Mouse (Mus musculus) c-Kit-negative CD71-positive TER-119-positive erythroid progenitor cells, embryonic 14.5 days (primary cell): ENCODE results near the gene Bbc3.

Experiments
- DNase-seq: peaks from one replicate; pipeline ENCODE4 v3.0.0-alpha.2; 2013; ENCODE audit warnings: low read depth, low spot score

Gene Bbc3

GRCm38 (mm10) chr7:16315222-16315759 lies 7.1 kb downstream of the Bbc3 start:
- DNase-seq: no peak

GRCm38 (mm10) chr7:16317094-16317493 lies 8.9 kb downstream of the Bbc3 start:
- no peak for DNase-seq

GRCm38 (mm10) chr7:16319216-16319615 lies 11.0 kb downstream of the Bbc3 start:
- DNase-seq: no peak

- DNase-seq: no peak
Measured at GRCm38 (mm10) chr7:16320479-16320878, 12.3 kb downstream of the Bbc3 start.

GRCm38 (mm10) chr7:16324661-16325060 lies 16.5 kb downstream of the Bbc3 start:
- no peak for DNase-seq

DNA sequence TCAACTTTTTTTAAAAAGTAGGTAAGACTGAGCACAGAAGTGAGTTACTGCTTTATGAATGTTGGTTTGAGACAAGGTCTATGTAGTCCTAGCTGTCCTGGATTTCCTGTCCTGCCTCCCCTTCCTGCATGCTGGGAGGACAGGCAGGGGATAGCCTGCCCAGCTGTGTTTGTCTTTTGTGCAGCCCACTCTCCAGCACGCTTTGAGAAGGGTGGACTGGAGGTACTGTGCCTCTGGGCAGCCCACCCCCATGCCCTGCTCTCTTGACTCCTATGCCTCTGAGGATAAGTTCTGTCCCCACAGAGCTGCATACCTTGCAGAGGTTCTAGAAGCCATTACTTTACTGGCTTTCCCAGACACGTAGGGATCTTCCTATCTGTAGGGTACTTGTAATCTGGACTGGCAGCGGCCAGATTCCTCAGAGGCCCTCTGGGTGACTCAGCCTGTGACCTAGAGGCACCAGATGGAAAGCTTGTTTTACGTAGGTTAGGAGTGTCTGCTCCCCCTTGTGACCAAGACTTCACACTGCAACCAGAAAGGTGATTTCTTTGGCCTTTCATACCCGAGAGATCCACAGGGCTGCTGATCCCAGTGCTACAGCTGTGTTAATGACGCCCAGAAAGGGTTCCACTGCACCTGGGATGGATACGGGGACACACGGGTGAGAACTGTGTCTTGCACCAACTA lies 17.9 kb downstream of the Bbc3 start:
- DNase-seq: peak; percentile 71

- DNase-seq: no peak
Measured at GRCm38 (mm10) chr7:16326607-16326971, 18.4 kb downstream of the Bbc3 start.

GRCm38 (mm10) chr7:16329146-16329545 lies 21.0 kb downstream of the Bbc3 start:
- DNase-seq: no peak

DNA sequence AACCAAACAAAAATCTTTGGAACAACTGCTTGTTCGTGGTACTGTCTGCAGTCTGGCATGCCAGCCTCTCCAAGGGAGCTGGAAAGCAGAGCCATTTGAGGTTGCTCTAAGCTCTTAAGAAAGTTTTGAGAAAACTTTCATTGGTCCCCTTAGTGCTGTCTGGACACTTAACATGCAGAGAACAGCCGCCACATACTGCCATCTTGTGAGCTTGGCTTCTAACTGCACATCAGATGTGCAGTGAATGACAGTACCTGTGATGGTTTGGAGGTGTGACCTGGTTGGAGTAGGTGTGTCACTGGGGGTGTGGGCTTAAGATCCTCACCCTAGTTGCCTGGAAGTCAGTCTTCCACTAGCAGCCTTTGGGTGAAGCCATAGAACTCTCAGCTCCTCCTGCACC lies 29.5 kb downstream of the Bbc3 start:
- no peak for DNase-seq

DNA sequence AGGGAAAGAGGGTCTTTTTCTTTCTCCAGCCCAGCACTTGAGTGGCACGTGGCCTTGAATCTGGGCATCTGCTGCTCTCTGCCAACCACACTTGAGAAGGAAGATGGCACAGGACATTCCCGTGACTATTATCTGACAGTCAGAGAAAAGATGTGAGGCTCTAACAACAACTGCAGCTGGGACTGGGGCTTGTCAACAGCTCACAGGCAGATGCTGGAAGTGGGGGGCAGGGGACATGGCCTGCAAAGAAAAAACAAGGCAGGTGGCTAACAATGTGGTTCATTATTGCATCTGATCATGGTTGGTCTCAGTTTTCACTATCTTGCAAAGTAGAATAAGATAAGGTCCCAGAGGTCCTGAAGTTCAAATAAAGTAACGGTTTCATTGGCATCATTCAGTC lies 36.4 kb downstream of the Bbc3 start:
- DNase-seq: no peak

GRCm38 (mm10) chr7:16345297-16345696 lies 37.1 kb downstream of the Bbc3 start:
- no peak for DNase-seq

DNA sequence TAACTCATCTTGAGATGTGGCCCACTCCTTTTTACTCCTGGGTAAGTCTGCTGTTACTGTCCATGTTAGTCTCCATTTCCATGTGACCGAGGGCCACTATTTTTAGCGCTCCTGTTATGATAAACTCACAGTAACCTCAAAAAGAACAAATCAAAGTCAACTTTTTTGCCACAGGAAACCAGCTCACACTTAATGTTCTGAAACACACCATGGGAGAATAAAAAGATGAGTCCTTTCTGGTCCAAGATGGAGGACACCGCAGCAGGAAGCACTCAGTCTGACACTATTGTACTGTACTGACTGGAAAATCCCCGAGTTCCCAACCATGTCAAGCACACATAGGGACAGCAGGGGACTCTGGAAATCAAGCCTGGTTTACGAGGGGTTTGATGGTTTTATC lies 41.8 kb downstream of the Bbc3 start:
- no peak for DNase-seq

DNA sequence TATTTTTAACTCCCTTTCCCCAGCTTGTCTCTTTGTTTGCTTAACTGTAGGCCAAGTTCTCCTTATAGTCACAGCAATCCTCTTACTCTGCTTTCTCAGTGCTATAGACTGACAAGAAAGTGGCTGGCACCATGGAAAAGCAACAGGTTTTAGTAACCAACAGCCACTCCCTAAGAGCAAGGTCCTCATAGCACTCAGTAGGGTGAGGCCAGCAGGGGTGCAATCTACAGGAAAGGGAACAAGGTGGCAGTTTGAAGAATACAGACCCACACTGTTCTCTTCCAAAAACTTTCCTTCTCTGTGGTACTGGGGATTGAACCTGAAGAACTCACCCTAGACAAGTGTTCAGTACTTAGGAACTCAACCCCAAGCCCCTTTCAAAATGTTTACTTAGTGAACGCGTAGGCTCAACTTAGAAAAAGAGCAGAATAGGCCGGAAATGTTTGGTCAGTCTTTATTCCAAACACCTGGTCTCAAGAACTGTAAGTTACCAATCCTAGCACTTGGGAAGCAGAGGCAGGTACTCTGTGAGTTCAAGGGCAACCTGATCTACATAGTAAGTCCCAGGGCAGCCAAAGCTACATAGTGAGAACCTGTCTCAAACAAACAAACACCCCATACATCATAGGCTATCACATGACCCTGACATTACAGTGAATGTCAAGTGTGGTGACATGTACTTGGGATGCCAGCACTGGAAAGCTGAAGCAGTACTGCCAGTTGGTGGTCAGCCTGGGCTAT lies 47.8 kb downstream of the Bbc3 start:
- no peak for DNase-seq

GRCm38 (mm10) chr7:16357602-16358001 lies 49.4 kb downstream of the Bbc3 start:
- no peak for DNase-seq

DNA sequence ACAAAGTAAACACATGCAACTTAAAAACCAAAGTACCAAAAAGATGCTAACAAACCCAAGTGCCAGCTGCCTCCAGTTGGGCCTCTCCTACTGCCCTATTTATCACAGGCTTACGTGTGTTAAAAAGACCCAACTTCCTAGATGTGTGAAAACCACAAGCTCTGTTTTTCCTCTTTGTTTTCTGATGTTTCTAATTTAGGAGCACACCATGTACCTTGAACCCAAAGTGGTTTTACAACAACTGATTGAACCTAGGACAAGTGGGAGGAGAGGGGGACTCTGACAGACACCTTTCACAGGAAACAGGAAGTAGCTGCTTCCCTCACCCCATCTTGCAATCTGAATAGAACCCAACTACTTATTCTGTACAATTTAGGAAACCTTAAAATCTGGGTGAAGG lies 56.1 kb downstream of the Bbc3 start:
- no peak for DNase-seq

DNA sequence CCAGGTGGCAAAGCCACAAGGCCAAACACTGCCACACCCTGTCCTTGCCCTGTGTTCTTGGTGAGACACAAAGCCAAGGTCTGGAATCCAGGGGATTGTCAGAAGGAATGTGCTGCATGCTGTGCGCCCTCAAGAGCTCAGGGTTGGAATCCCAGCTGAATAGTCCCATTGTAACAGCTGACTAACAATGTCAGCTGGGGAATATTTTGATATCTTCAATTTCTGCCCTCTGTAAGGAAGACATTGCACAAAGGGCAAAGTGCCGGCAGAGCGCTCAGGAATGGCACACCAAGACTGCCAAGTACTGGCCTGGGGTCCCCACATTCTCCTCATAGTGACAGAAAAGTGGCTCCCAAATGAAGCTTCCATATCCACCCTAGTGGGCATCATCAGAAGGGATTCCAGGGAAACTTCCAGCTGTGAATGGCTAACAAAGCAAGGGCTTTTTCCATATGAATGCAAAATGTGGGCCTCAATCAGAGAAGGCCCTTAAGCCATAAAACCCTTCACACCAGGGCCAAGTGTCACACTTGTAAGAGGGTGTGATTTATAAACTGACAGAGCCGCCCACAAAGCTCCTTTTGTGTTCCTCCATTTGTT lies 56.8 kb downstream of the Bbc3 start:
- no peak for DNase-seq

GRCm38 (mm10) chr7:16366133-16366646 lies 58.0 kb downstream of the Bbc3 start:
- DNase-seq: no peak

DNA sequence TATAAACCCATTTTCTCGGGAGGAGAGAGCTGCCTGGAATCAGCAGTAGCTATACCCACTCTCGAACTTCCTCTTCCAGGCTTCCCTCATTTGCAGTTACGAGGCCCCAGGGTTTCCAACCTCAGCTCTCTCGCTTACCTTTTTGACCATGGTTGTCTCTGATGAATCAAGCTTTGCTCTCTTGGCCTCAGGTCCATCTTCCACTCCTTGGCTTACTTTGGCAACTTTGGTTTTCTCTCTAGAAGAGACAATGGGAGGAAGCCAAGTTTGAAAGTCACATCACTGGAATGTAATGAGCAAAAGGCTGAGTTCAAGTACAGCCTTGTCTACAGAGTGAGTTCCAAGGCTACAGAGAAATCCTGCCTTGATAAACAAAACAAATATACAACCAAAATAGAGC lies 58.5 kb downstream of the Bbc3 start:
- no peak for DNase-seq
